Mouse (Mus musculus) adrenal gland, postnatal 4 days (tissue): ENCODE measurements around the gene Hrh2. TPM values are rescaled to one million over a fixed set of nuclear protein-coding genes. Genes with fewer than 3 reads are reported as not detected.

Source experiments
- DNase-seq, 2 experiments: peaks; one replicate each; pipeline ENCODE4 v3.0.0; 2021 to 2022; ENCODE audit warnings: low spot score in 2 of 2, mixed read lengths in 2 of 2
- total RNA-seq, 2 experiments: library from RNA; stranded (reverse); gene quantifications; 2 replicates each; pipeline ENCODE4 v1.2.3; 2021

Hrh2 gene
- total RNA-seq, 2 experiments from 2014 or later = 0.17 to 0.25 TPM

GRCm38 (mm10) chr13:54176406-54177020 lies 15.4 kb upstream of the Hrh2 start:
- no peak for DNase-seq

GRCm38 (mm10) chr13:54177346-54177745 lies 14.6 kb upstream of the Hrh2 start:
- no peak for DNase-seq

GRCm38 (mm10) chr13:54178647-54179046 lies 13.3 kb upstream of the Hrh2 start:
- DNase-seq = no peak

- DNase-seq = no peak
Measured at GRCm38 (mm10) chr13:54179971-54180370, 12.0 kb upstream of the Hrh2 start.

- no peak for DNase-seq
Measured at GRCm38 (mm10) chr13:54180461-54180860, 11.5 kb upstream of the Hrh2 start.

- no peak for DNase-seq
Measured at GRCm38 (mm10) chr13:54181318-54181717, 10.6 kb upstream of the Hrh2 start.

GRCm38 (mm10) chr13:54181947-54182346 lies 10.0 kb upstream of the Hrh2 start:
- DNase-seq = no peak

- DNase-seq = no peak
Measured at GRCm38 (mm10) chr13:54186394-54186793, 5.5 kb upstream of the Hrh2 start.

- DNase-seq = no peak
Measured at GRCm38 (mm10) chr13:54188190-54188706, 3.7 kb upstream of the Hrh2 start.

- DNase-seq = no peak
Measured at GRCm38 (mm10) chr13:54189896-54190295, 2.0 kb upstream of the Hrh2 start.

GRCm38 (mm10) chr13:54191181-54191580 lies 748 bp upstream of the Hrh2 start:
- no peak for DNase-seq

GRCm38 (mm10) chr13:54193580-54193979 lies 1.7 kb downstream of the Hrh2 start:
- DNase-seq = no peak

- no peak for DNase-seq
Measured at GRCm38 (mm10) chr13:54199000-54199399, 7.1 kb downstream of the Hrh2 start.

- DNase-seq = no peak
Measured at GRCm38 (mm10) chr13:54202458-54202857, 10.5 kb downstream of the Hrh2 start.

GRCm38 (mm10) chr13:54203419-54203818 lies 11.5 kb downstream of the Hrh2 start:
- no peak for DNase-seq

- no peak for DNase-seq
Measured at GRCm38 (mm10) chr13:54205195-54205594, 13.3 kb downstream of the Hrh2 start.

GRCm38 (mm10) chr13:54206140-54206753 lies 14.3 kb downstream of the Hrh2 start:
- DNase-seq = no peak

- DNase-seq = no peak
Measured at GRCm38 (mm10) chr13:54209476-54210253, 17.7 kb downstream of the Hrh2 start.

GRCm38 (mm10) chr13:54211528-54212488 lies 19.9 kb downstream of the Hrh2 start:
- no peak for DNase-seq

GRCm38 (mm10) chr13:54212516-54212915 lies 20.6 kb downstream of the Hrh2 start:
- no peak for DNase-seq

GRCm38 (mm10) chr13:54215266-54215665 lies 23.3 kb downstream of the Hrh2 start:
- DNase-seq = no peak
